Mouse (Mus musculus): ENCODE results near the gene Gm17359.

Gm17359 gene

GRCm38 (mm10) chr3:79336044-79336766 lies at the start of gene Gm17359:
Gm17359 (plus strand) TSS chr3:79336661.
- no peak for DNase-seq (ENCODE audit: low spot score)

- peak; percentile 90 for DNase-seq (ENCODE audit: low spot score)
Measured at GRCm38 (mm10) chr3:79287108-79287576, 49.3 kb upstream of the Gm17359 start.

GRCm38 (mm10) chr3:79287699-79288458 lies 48.6 kb upstream of the Gm17359 start:
- no peak for DNase-seq (ENCODE audit: low spot score)

GRCm38 (mm10) chr3:79289050-79289449 lies 47.4 kb upstream of the Gm17359 start:
- no peak for DNase-seq (ENCODE audit: low spot score)

- no peak for DNase-seq (ENCODE audit: low spot score)
Measured at GRCm38 (mm10) chr3:79293023-79293422, 43.4 kb upstream of the Gm17359 start.

GRCm38 (mm10) chr3:79294701-79295100 lies 41.8 kb upstream of the Gm17359 start:
- no peak for DNase-seq (ENCODE audit: low spot score)

- peak; percentile 31 for DNase-seq (ENCODE audit: low spot score)
Measured at GRCm38 (mm10) chr3:79296049-79296448, 40.4 kb upstream of the Gm17359 start.

- DNase-seq (ENCODE audit: low spot score), result peak; percentile 55
Measured at GRCm38 (mm10) chr3:79296586-79296985, 39.9 kb upstream of the Gm17359 start.

- DNase-seq (ENCODE audit: low spot score), result no peak
Measured at GRCm38 (mm10) chr3:79297281-79297680, 39.2 kb upstream of the Gm17359 start.

GRCm38 (mm10) chr3:79299401-79299800 lies 37.1 kb upstream of the Gm17359 start:
- no peak for DNase-seq (ENCODE audit: low spot score)

GRCm38 (mm10) chr3:79308605-79309004 lies 27.9 kb upstream of the Gm17359 start:
- DNase-seq (ENCODE audit: low spot score), result no peak

- no peak for DNase-seq (ENCODE audit: low spot score)
Measured at GRCm38 (mm10) chr3:79310184-79310583, 26.3 kb upstream of the Gm17359 start.

GRCm38 (mm10) chr3:79311895-79312294 lies 24.6 kb upstream of the Gm17359 start:
- DNase-seq (ENCODE audit: low spot score), result no peak

GRCm38 (mm10) chr3:79314006-79314698 lies 22.3 kb upstream of the Gm17359 start:
- no peak for DNase-seq (ENCODE audit: low spot score)

- no peak for DNase-seq (ENCODE audit: low spot score)
Measured at GRCm38 (mm10) chr3:79324697-79325526, 11.5 kb upstream of the Gm17359 start.

- DNase-seq (ENCODE audit: low spot score), result no peak
Measured at GRCm38 (mm10) chr3:79329691-79330315, 6.7 kb upstream of the Gm17359 start.

GRCm38 (mm10) chr3:79333051-79333450 lies 3.4 kb upstream of the Gm17359 start:
- no peak for DNase-seq (ENCODE audit: low spot score)

GRCm38 (mm10) chr3:79333643-79334200 lies 2.7 kb upstream of the Gm17359 start:
- no peak for DNase-seq (ENCODE audit: low spot score)

- DNase-seq (ENCODE audit: low spot score), result no peak
Measured at GRCm38 (mm10) chr3:79340737-79341136, 4.3 kb downstream of the Gm17359 start.

- no peak for DNase-seq (ENCODE audit: low spot score)
Measured at GRCm38 (mm10) chr3:79342961-79343735, 6.7 kb downstream of the Gm17359 start.
